Mouse (Mus musculus): ENCODE data around the gene D13Ertd608e.

DNA sequence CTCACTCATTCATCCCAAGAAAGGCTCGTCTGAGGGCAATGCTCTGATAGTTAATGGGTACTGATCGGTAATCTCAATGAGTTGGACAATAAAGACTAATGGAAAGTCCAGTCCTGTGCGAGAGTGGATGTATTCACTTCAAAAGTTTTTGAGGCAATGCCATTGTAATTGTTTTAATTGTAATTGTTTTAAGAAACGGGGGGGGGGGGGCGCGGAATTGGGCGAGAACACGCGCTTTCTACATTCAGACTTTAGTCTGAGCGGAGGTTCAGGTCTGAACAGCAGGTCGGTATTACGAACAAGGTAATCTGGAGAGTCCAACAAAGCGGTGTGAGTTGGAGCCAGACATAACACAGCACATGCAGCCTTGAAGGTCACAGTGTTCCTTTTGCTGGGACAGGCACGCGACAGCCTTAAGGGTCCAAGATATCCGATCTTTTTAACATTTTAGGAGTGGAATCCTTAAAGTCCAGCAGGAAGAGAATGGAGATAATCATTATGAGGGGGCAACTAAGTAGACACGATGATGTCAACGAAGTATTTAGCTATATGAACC is 44.1 kb upstream of the D13Ertd608e start:
- TF ChIP-seq POLR2A (IDR thresholded peaks at IDR 0.05; ENCODE audit: low read depth, low read length): no peak
- no peak for TF ChIP-seq CTCF (conservative IDR thresholded peaks at IDR 0.05 in 1 of 2, IDR thresholded peaks at IDR 0.05 in 1 of 2; ENCODE audit: low read depth in 2 of 2, low read length in 2 of 2)
- TF ChIP-seq RCOR1 (conservative IDR thresholded peaks at IDR 0.05; ENCODE audit: low read depth, low read length): no peak
- no peak for TF ChIP-seq SIN3A (IDR thresholded peaks at IDR 0.05; ENCODE audit: low read length)

All from CH12.LX (cell line).